Mouse (Mus musculus): ENCODE measurements around the gene Cnga1. TPM values are rescaled to one million over a fixed set of nuclear protein-coding genes. Genes with fewer than 3 reads are reported as not detected.

Gene Cnga1
- total and polyA plus RNA-seq, 3 experiments, result not detected

- dilution Hi-C loops (cut with MboI; ENCODE audit: extremely low pct_ligation_motif_present, extremely low pct_unique_long_range_greater_than_20kb, low sequenced_read_pairs), result no loop called here
Measured at GRCm38 (mm10) chr5:72668351-72668750, 24.3 kb upstream of the Cnga1 start.

GRCm38 (mm10) chr5:72666428-72666827 is 22.4 kb upstream of the Cnga1 start:
- H3K27me3 ChIP-seq (replicated peaks), result no peaks in the 10 kb centered on the region
- no peak for DNase-seq (ENCODE audit: extremely low read depth)
- TF ChIP-seq MEF2A (IDR thresholded peaks at IDR 0.05; ENCODE audit: borderline replicate concordance, low read depth, low read length) (no peak), KAT2A (IDR thresholded peaks at IDR 0.05; ENCODE audit: insufficient replicate concordance, low read length) (no peak), MAZ (IDR thresholded peaks at IDR 0.05; ENCODE audit: low read depth, low read length) (no peak), MAX (IDR thresholded peaks at IDR 0.05; ENCODE audit: low read length) (no peak), ZMIZ1 (IDR thresholded peaks at IDR 0.05; ENCODE audit: low read depth, low read length) (no peak), RCOR1 (conservative IDR thresholded peaks at IDR 0.05; ENCODE audit: low read depth, low read length) (no peak), JUN (IDR thresholded peaks at IDR 0.05; ENCODE audit: insufficient read depth, low read depth, low read length) (no peak), E2F4 (IDR thresholded peaks at IDR 0.05; ENCODE audit: insufficient replicate concordance, low read depth, low read length) (no peak), MXI1 (IDR thresholded peaks at IDR 0.05; ENCODE audit: low read depth, low read length) (no peak), ELF1 (IDR thresholded peaks at IDR 0.05; ENCODE audit: low read depth, low read length) (no peak), USF1 (IDR thresholded peaks at IDR 0.05; ENCODE audit: low read depth, low read length) (no peak), POLR2AphosphoS2 (IDR thresholded peaks at IDR 0.05; ENCODE audit: low read depth, low read length) (no peak), USF2 (conservative IDR thresholded peaks at IDR 0.05; ENCODE audit: low read depth, low read length) (no peak)
- H3K79me2 ChIP-seq (replicated peaks; ENCODE audit: control insufficient read depth, extremely low read depth, insufficient read depth, poor library complexity, severe bottlenecking), result no peaks in the 10 kb centered on the region
- no peaks in the 10 kb centered on the region for H3K36me3 ChIP-seq (replicated peaks in 1 of 2; ENCODE audit: control insufficient read depth in 1 of 2, insufficient read depth in 1 of 2, low read length in 1 of 2)
- dilution Hi-C loops (cut with MboI; ENCODE audit: extremely low pct_ligation_motif_present, extremely low pct_unique_long_range_greater_than_20kb, low sequenced_read_pairs) (no loop called here), in situ Hi-C loops (cut with MboI; ENCODE audit: low pct_ligation_motif_present, low pct_unique_long_range_greater_than_20kb, low sequenced_read_pairs) (no loop called here)
- no peak overlapping the region for H3K9ac ChIP-seq (ENCODE audit: insufficient read depth, low read depth)
- no peak overlapping the region for H3K27ac ChIP-seq (ENCODE audit: insufficient read depth, low read depth)
- H3K9me3 ChIP-seq (replicated peaks; ENCODE audit: low read length), result no peaks in the 10 kb centered on the region
- H3K4me2 ChIP-seq (ENCODE audit: insufficient read depth, low read depth, poor library complexity, severe bottlenecking), result no peak overlapping the region
- no peak overlapping the region for H3K4me3 ChIP-seq (replicated peaks in 1 of 3; ENCODE audit: low read depth in 2 of 3, low read length in 2 of 3, poor library complexity in 1 of 3)
- H3K4me1 ChIP-seq (ENCODE audit: control insufficient read depth in 1 of 2, insufficient read depth in 2 of 2), result no peaks in the 10 kb centered on the region; a peak in 1 of 4 replicates

More at GRCm38 (mm10) chr5:72668351-72668750, 24.3 kb upstream of the Cnga1 start:
- no peaks in the 10 kb centered on the region for H3K36me3 ChIP-seq (replicated peaks in 1 of 2; ENCODE audit: control insufficient read depth in 1 of 2, insufficient read depth in 1 of 2, low read length in 1 of 2)
- DNase-seq (ENCODE audit: extremely low read depth), result no peak
- no peak for TF ChIP-seq PAX5 (IDR thresholded peaks at IDR 0.05; ENCODE audit: low read length)
- TF ChIP-seq ZC3H11A (IDR thresholded peaks at IDR 0.05; ENCODE audit: low read depth, low read length), result no peak
- no peak for TF ChIP-seq GABPA (IDR thresholded peaks at IDR 0.05; ENCODE audit: insufficient replicate concordance, low read depth, low read length)
- TF ChIP-seq CTCF (conservative IDR thresholded peaks at IDR 0.05 in 1 of 2, IDR thresholded peaks at IDR 0.05 in 1 of 2; ENCODE audit: low read depth in 2 of 2, low read length in 2 of 2), result no peak
- no peak for TF ChIP-seq MEF2A (IDR thresholded peaks at IDR 0.05; ENCODE audit: borderline replicate concordance, low read depth, low read length)
- TF ChIP-seq USF1 (IDR thresholded peaks at IDR 0.05; ENCODE audit: low read depth, low read length), result no peak
- TF ChIP-seq TCF12 (IDR thresholded peaks at IDR 0.05; ENCODE audit: low read depth, low read length), result no peak
- no peak for TF ChIP-seq POLR2A (IDR thresholded peaks at IDR 0.05; ENCODE audit: low read depth, low read length)
- no peak for TF ChIP-seq MYC (IDR thresholded peaks at IDR 0.05; ENCODE audit: low read depth, low read length)
- no peak for TF ChIP-seq UBTF (IDR thresholded peaks at IDR 0.05; ENCODE audit: low read depth, low read length)
- no peak for TF ChIP-seq MAZ (IDR thresholded peaks at IDR 0.05; ENCODE audit: low read depth, low read length)
- TF ChIP-seq MAFK (IDR thresholded peaks at IDR 0.05; ENCODE audit: insufficient replicate concordance, low read length), result no peak
- no peak for TF ChIP-seq EP300 (IDR thresholded peaks at IDR 0.05; ENCODE audit: low read length)
- TF ChIP-seq MXI1 (IDR thresholded peaks at IDR 0.05; ENCODE audit: low read depth, low read length), result no peak
- TF ChIP-seq ETS1 (conservative IDR thresholded peaks at IDR 0.05; ENCODE audit: low read depth, low read length), result no peak
- TF ChIP-seq SIN3A (IDR thresholded peaks at IDR 0.05; ENCODE audit: low read length), result no peak
- TF ChIP-seq ZNF384 (IDR thresholded peaks at IDR 0.05; ENCODE audit: low read depth, low read length), result no peak
- no peak for TF ChIP-seq RCOR1 (conservative IDR thresholded peaks at IDR 0.05; ENCODE audit: low read depth, low read length)
- H3K4me2 ChIP-seq (ENCODE audit: insufficient read depth, low read depth, poor library complexity, severe bottlenecking), result no peak overlapping the region
- no peaks in the 10 kb centered on the region; a peak in 1 of 4 replicates for H3K4me1 ChIP-seq (ENCODE audit: control insufficient read depth in 1 of 2, insufficient read depth in 2 of 2)
- H3K9ac ChIP-seq (ENCODE audit: insufficient read depth, low read depth), result no peak overlapping the region
- no peaks in the 10 kb centered on the region for H3K79me2 ChIP-seq (replicated peaks; ENCODE audit: control insufficient read depth, extremely low read depth, insufficient read depth, poor library complexity, severe bottlenecking)
- no peak overlapping the region for H3K27ac ChIP-seq (ENCODE audit: insufficient read depth, low read depth)
- in situ Hi-C loops (cut with MboI; ENCODE audit: low pct_ligation_motif_present, low pct_unique_long_range_greater_than_20kb, low sequenced_read_pairs), result no loop called here
- no peaks in the 10 kb centered on the region for H3K27me3 ChIP-seq (replicated peaks)
- no peaks in the 10 kb centered on the region for H3K9me3 ChIP-seq (replicated peaks; ENCODE audit: low read length)
- H3K4me3 ChIP-seq (replicated peaks in 1 of 3; ENCODE audit: low read depth in 2 of 3, low read length in 2 of 3, poor library complexity in 1 of 3), result no peak overlapping the region
